Mouse (Mus musculus): ENCODE measurements around the gene Nrcam.

The Nrcam gene

GRCm38 (mm10) chr12:44508635-44509034 is 179.9 kb downstream of the Nrcam start:
- no peak for DNase-seq (ENCODE audit: extremely low read depth, low read depth, low spot score)

- no peak for DNase-seq (ENCODE audit: extremely low read depth, low read depth, low spot score)
These were observed 180.9 kb downstream of the Nrcam start for GRCm38 (mm10) chr12:44509406-44510104.

- DNase-seq (ENCODE audit: extremely low read depth, low read depth, low spot score), result no peak
These were observed 186.4 kb downstream of the Nrcam start for GRCm38 (mm10) chr12:44515066-44515465.

GRCm38 (mm10) chr12:44519440-44520141 is 190.9 kb downstream of the Nrcam start:
- DNase-seq (ENCODE audit: extremely low read depth, low read depth, low spot score), result no peak

- no peak for DNase-seq (ENCODE audit: extremely low read depth, low read depth, low spot score)
These were observed 192.8 kb downstream of the Nrcam start for GRCm38 (mm10) chr12:44521496-44521895.

- DNase-seq (ENCODE audit: extremely low read depth, low read depth, low spot score), result no peak
These were observed 196.2 kb downstream of the Nrcam start for GRCm38 (mm10) chr12:44524621-44525565.

- no peak for DNase-seq (ENCODE audit: extremely low read depth, low read depth, low spot score)
These were observed 199.8 kb downstream of the Nrcam start for GRCm38 (mm10) chr12:44528391-44529016.

- DNase-seq (ENCODE audit: extremely low read depth, low read depth, low spot score), result no peak
These were observed 203.8 kb downstream of the Nrcam start for GRCm38 (mm10) chr12:44532337-44533113.

- no peak for DNase-seq (ENCODE audit: extremely low read depth, low read depth, low spot score)
These were observed 205.5 kb downstream of the Nrcam start for GRCm38 (mm10) chr12:44534100-44534633.

GRCm38 (mm10) chr12:44535623-44536022 is 206.9 kb downstream of the Nrcam start:
- DNase-seq (ENCODE audit: extremely low read depth, low read depth, low spot score), result no peak

- no peak for DNase-seq (ENCODE audit: extremely low read depth, low read depth, low spot score)
These were observed 219.2 kb downstream of the Nrcam start for GRCm38 (mm10) chr12:44547721-44548369.

GRCm38 (mm10) chr12:44548465-44548864 is 219.8 kb downstream of the Nrcam start:
- DNase-seq (ENCODE audit: extremely low read depth, low read depth, low spot score), result no peak

- DNase-seq (ENCODE audit: extremely low read depth, low read depth, low spot score), result no peak
These were observed 222.9 kb downstream of the Nrcam start for GRCm38 (mm10) chr12:44551614-44552013.

- no peak for DNase-seq (ENCODE audit: extremely low read depth, low read depth, low spot score)
These were observed 225.4 kb downstream of the Nrcam start for GRCm38 (mm10) chr12:44554051-44554450.

- DNase-seq (ENCODE audit: extremely low read depth, low read depth, low spot score), result no peak
These were observed 226.1 kb downstream of the Nrcam start for GRCm38 (mm10) chr12:44554808-44555207.

GRCm38 (mm10) chr12:44560002-44560401 is 231.3 kb downstream of the Nrcam start:
- no peak for DNase-seq (ENCODE audit: extremely low read depth, low read depth, low spot score)

GRCm38 (mm10) chr12:44570070-44570469 is 241.4 kb downstream of the Nrcam start:
- no peak for DNase-seq (ENCODE audit: extremely low read depth, low read depth, low spot score)

GRCm38 (mm10) chr12:44572664-44573063 is 244.0 kb downstream of the Nrcam start:
- DNase-seq (ENCODE audit: extremely low read depth, low read depth, low spot score), result no peak

- DNase-seq (ENCODE audit: extremely low read depth, low read depth, low spot score), result no peak
These were observed 245.5 kb downstream of the Nrcam start for GRCm38 (mm10) chr12:44574167-44574566.

Data from fat pad, adult 2 months (tissue).